Mouse (Mus musculus) retina, adult 2 months (tissue): ENCODE data around the gene Dennd5b.
"Not testable (repeated sequence)": the region's sequence is repeated elsewhere in the genome, so short reads cannot be mapped to it uniquely, and the experiment has no call there.

ENCODE experiments used
- DNase-seq: peaks from one replicate; pipeline ENCODE4 v3.0.0-alpha.2; 2012; ENCODE audit warnings: low read depth, low spot score

The Dennd5b gene

GRCm38 (mm10) chr6:149018431-149018830, 83.0 kb downstream of the Dennd5b start:
- DNase-seq: no peak

GRCm38 (mm10) chr6:149010766-149011301, 90.6 kb downstream of the Dennd5b start:
- DNase-seq: peak; percentile 6

DNA sequence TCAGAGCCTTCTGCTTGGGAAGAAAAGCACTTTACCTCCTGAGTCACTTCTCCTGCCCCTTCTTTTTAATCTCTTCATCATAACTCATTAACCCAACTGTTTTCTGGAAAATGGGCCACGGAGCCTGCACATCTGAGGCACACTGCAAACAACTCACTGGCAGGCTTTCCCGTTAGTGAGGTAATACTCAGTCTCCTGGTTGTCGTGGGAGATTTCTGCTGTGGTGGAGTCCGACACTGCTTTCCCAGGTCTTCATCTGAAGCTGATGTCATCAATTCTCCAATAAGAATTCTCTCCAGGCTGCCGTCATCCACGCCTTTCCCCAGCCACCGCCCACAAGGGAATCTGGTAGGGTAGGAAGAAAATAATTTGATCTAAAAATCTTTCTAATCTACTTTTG, 96.5 kb downstream of the Dennd5b start:
- DNase-seq: no peak

GRCm38 (mm10) chr6:148994327-148994999, 107.0 kb downstream of the Dennd5b start:
- no peak for DNase-seq

- DNase-seq: peak; percentile 9
Measured at GRCm38 (mm10) chr6:148993117-148994077, 108.1 kb downstream of the Dennd5b start.

DNA sequence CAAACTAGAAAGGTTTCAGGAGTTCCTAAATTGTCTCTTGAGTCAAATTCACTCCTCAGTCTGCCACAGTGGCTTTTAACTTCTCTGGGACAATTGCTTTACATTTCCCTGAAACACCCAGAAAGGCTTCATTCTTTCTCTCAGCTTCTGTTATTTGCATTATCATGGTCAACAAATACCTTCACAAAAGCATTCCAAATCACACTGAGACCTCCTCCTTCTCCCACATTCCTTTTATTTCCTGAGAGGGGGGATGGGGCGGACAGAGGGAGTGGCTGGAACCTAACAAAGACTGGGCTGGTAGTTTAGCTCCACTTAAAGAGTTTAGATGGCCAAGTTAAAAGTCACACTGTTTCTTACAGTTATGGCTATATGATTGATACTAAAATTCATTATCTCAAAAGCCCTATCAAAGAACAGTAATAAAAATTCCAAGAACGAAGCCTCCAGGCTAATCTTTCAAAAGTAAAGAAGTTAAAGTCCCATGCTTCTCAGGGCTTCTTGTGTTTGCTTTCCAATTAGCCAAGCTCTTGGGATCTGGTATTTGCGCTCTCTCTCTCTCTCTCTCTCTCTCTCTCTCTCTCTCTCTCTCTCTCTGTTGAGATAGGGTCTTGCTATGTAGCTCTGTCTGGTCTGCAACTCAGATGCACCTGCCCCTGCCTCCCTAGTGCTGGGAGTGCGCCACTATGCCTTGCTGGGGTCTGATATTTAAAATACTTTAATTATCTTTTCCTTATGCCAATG, 108.9 kb downstream of the Dennd5b start:
- no peak for DNase-seq

DNA sequence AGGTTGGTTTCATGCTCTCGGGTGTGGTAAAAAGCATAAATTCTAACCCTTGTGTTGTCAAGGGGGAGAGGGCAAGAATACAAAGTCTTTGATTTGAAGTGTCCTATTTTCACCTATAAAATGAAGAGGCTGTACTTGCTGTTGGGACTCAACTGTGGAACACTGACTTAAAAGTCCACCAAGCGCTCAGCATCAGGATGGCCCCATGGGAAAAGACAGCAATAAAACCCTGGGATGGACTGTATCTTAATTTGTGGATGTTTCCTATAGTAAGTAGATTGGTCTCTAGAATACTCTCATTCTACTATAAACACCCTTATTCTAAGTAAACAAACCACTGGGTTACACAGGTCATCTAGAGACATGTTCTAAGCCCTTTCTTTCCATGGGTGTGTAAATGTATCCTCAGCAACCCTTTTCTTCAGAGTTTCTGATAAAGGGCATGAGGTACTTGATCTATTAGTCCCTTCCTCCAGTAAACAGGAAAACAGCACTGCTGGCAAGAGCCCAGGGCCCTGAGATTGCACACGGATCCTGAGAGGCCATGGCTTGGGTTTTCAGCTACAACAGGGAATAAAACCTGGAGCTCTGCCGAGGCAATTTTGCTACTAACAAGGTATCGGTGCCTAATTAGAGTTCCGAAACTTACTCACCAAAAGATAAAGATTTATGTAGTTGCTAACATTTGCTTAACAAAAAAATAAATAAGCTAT, 109.7 kb downstream of the Dennd5b start:
- DNase-seq: no peak

GRCm38 (mm10) chr6:148989792-148990491, 111.5 kb downstream of the Dennd5b start:
- not testable (repeated sequence) for DNase-seq

DNA sequence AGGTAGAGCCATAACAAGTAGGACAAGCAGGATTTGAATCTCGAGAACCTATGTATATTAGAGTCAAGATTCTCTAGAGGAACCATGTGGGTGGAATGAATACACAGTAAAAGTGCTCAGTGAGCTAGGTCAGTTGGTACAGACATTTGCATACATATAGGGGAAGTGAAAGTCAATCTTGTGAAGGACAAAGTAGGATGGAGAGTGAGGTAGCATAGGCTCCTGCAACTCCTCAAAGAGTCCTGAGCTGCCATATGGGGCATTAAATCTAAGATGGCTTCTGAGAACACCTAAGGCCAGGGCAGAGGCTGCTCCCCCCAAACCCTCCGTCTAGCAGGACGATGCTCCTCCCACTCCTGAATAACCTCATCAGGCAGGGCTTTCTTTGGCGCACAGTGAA, 115.5 kb downstream of the Dennd5b start:
- DNase-seq: no peak

GRCm38 (mm10) chr6:148980495-148980894, 121.0 kb downstream of the Dennd5b start:
- DNase-seq: no peak

- DNase-seq: no peak
Measured at GRCm38 (mm10) chr6:148975096-148975495, 126.4 kb downstream of the Dennd5b start.

- DNase-seq: no peak
Measured at GRCm38 (mm10) chr6:148972891-148973290, 128.6 kb downstream of the Dennd5b start.

- no peak for DNase-seq
Measured at GRCm38 (mm10) chr6:148972059-148972848, 129.2 kb downstream of the Dennd5b start.

- DNase-seq: no peak
Measured at GRCm38 (mm10) chr6:148971385-148971940, 130.0 kb downstream of the Dennd5b start.

GRCm38 (mm10) chr6:148961285-148961684, 140.2 kb downstream of the Dennd5b start:
- DNase-seq: no peak

- DNase-seq: no peak
Measured at GRCm38 (mm10) chr6:148959540-148960238, 141.8 kb downstream of the Dennd5b start.

DNA sequence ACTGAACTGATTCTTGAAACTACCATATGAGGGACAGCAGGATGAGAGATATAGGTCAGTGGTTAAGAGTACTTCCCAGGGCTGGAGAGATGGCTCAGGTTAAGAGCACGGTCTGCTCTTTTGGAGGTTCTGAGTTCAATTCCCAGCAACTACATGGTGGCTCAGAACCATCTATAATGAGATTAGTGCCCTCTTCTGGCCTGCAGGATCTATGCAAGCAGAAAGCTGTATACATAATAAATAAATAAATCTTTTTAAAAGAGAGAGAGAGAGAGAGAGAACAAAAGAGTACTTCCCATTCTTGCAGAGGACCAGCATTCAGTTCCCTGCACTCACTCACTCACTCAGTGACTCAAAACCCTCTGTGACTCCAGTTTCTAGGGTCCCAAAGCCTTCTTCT, 142.8 kb downstream of the Dennd5b start:
- no peak for DNase-seq

DNA sequence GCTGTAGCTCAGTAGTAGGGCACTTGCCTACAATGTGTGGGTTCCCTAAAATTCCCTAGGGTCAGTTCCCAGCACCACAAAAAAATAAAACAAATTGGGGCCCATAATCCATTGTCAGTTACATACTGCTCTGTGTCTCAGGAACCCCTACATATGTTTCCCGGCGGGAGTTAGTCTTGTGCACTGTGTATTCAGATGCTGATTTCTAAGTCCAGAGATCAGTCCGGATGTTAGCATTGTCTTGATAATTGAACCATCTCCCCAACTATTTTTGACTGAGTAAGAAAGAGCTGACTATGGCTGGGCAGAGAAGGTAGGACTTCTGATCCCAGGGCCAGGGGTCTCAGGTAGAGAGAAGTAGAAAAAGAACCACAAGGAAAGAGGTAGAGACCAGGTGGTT, 144.4 kb downstream of the Dennd5b start:
- DNase-seq: no peak
